Mouse (Mus musculus) gastrocnemius, adult 8-10 months (tissue): ENCODE measurements around the gene Clasp1. TPM values are rescaled to one million over a fixed set of nuclear protein-coding genes. Genes with fewer than 3 reads are reported as not detected.
"Not testable (repeated sequence)": the region's sequence is repeated elsewhere in the genome, so short reads cannot be mapped to it uniquely, and the experiment has no call there.

Experiments
- DNase-seq, 2 experiments: peaks; one replicate each; pipeline ENCODE4 v3.0.0; 2022; ENCODE audit warnings: low spot score in 2 of 2
- total RNA-seq, 4 experiments: library from RNA; stranded (reverse); gene quantifications; 2 replicates each; pipeline ENCODE4 v1.2.4; 2022

Clasp1 gene
- total RNA-seq, 4 experiments from 2014 or later = 45.8 to 55.5 (median 51.7) TPM

DNA sequence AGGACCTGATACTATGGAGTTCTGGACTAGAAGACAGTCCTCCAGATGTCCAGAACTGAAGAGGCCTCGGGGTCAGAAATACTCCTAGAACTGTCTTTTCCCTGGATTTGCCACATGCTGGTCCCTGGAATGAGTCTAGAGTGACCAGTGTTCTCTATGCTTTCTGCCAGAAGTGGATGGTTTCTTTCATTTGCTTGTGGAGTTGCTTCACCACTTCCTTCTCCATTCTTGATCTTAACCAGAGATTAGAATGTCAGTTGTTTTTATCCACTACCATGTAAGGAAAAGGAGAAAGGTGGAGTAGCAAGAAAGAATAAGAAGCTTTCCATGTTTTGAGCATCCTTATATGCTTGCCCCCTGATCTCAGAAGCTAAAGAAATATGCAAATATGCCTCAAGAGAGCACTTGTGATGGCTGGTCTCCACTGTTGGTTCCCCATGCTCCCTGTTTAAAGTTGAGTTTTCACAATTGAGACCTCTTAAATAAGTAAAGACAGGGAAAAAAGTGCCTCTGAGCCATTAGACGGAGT, 191.4 kb downstream of the Clasp1 start:
- DNase-seq = no peak

DNA sequence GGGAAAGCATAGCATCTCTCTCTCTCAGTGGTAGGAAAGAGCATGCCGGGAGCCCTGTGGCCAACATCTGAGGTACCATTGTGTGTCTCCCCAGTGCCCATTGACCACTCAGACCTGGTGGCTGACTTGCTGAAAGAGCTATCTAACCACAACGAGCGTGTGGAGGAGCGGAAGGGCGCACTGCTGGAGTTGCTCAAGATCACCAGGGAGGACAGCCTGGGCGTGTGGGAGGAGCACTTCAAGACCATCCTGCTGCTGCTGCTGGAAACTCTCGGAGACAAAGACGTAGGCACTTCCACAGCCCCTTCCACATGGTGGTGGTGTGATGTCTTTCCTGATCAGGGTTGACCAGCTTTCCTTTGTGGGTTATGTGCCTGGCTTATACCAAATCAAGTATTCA, 192.3 kb downstream of the Clasp1 start:
- no peak for DNase-seq

DNA sequence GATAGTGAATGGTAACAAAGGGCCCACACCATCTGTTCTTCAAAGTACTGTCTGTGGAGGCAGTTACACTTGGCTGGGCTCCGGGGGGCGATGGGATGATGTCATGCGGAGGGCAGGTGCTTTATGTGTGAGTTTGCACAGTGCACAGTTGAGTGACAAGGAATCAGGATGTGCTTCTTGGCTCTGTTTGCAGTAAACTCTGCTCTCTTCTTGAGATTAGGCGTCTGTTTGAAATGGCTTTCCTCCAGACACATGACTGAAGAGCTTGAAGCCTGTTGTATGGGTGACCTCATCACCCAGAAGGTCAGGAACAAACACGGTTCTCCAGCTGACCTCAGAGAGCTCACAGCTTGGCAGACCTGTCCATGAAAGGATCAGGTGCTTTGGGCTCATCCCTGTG, 200.9 kb downstream of the Clasp1 start:
- no peak for DNase-seq

DNA sequence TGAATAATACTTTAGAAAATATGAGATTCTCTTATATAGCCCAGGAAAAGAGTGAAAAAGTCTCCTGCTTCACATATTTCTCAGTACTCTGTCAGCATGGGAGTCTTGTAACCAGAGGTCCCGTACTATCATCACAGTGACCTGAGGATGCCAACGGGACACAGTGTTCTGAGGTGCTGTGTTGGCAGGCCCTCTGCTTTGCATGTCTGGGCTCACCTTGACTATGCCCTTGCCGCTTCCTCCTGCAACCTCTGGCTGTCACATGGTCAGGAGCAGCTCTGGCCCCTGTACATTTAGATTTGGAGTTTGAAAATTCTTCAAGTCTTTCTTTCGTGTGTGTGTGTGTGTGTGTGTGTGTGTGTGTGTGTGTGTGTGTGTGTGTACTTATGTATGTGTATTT, 204.1 kb downstream of the Clasp1 start:
- DNase-seq = no peak

DNA sequence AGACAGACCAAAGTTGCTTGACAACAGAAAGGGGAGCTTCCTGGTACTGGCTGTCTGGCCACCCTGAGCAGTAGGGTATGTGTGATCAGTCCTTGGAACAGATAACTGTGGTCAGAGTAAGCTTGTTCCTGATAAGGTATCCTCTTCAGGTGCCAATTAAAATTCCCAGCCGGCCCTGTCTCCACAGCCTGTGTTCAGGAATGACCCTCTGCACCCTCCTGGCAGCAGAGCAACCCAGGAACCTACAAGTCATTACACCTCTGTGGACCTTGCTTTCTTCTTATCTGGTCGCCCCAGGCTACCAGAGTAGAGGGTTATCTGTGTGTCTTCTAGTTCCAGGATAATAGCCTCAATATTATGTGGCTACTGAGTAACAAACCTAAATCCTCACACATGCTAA, 206.5 kb downstream of the Clasp1 start:
- no peak for DNase-seq

DNA sequence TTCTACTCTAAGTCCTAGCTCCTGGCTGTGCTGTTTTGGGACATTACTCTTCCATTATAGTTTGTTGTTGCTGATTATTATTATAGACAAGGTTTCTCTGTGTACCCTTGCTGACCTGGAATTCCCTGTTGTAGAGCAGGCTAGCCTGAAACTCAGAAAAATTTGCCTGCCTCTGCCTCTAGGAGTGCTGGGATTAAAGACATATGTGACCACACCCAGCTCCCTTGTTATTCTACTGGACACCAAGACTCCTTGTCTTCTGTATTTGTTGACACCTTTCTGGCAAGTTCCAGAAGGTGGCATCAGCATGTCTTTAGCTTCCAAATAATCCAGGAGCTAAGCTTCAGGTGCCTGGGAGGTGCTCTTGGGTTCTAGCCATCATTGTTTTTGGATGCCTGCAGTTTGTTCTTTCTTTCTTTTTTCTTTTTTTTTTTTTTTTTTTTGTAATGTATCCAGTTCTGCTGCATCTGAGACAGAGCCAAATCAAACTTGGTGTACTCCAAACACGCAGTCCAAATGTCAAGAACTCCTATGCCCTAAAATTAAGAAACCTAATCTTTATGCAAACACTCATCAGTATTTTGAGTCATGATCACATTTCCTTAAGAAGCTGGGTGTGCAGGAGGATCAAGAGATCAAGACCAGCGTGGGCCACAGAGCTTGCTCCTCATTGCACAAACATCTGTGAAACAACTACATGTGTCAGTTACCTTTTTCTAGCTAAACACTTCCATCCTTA, 208.8 kb downstream of the Clasp1 start:
- DNase-seq = no peak

DNA sequence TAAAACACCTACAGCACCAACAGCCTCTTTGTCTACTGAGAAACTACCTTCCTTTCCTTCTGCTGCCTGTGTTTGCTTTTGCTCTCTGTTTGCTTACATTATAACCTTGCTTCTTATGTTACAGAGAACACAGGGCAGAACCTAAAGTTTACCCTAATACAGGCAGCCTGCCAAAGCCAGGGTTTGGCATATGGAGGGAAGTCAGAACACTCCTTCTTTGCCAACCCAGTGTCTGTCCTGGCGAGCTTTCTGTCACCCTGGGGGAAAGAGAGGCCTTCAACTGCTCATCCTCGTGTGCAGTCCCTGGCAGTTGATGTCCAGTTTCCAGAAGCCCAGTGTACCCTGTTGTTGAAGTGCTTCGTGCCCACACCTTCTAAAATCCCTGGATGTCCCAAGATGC, 209.5 kb downstream of the Clasp1 start:
- no peak for DNase-seq

DNA sequence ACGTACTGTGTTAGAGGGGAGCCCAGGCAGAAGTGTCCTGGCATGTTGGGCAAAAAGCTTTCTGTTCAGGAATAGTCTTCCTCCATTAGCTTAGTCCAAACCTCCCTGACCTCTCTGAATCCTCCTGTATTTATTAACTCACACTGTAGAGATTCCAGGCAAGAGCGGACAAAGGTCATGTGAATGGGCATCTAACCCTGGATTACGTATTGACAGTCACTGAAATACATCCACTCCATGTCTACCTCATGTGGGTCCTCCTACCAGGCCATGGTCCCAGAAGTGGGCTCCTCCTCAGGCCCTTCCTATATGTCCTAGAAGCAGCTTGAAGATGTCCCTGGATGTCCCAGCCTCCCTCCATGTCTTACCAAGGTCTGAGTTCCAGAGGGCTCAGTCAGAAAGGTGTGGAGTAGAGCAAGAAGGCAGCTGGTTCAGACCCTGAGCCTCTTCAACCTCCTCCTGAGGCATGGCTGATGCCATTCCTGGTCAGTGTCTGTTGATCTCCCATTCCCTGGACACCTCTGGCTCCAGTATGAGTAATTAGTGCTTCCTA, 224.8 kb downstream of the Clasp1 start:
- no peak for DNase-seq

DNA sequence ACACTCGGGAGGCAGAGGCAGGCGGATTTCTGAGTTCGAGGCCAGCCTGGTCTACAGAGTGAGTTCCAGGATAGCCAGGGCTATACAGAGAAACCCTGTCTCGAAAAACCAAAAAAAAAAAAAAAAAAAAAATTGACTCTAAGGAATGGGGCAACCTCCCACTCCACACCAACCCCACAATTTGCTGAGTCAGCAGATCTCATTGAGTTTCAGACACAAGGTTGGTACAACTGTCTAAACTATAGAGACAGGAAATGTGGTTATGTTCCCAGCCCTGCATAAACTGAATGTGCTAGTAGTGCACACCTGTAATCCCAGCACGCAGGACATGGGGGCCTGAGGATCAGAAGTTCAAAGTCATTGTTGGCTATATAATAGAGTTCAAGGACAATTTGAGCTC, 232.2 kb downstream of the Clasp1 start:
- DNase-seq = not testable (repeated sequence)

DNA sequence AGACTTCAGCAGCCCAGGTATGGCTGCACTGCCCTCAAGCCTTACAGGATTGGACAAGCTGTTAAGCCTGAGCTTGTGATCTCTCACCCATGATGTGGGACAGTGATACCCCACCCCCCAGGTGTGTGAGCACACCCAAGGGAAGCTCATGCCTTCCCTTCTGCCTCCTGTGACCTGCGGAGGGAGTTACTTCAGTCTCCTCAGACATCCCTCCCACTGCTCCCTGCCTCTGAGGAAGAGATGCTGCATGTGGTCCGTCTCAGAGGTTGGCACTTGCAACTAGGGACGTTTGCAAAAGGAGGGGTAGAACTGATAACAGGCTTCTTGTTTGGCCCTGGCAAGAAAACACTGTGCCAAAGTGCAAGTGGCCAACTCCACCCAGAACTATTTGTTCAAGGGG, 234.0 kb downstream of the Clasp1 start:
- DNase-seq = no peak

DNA sequence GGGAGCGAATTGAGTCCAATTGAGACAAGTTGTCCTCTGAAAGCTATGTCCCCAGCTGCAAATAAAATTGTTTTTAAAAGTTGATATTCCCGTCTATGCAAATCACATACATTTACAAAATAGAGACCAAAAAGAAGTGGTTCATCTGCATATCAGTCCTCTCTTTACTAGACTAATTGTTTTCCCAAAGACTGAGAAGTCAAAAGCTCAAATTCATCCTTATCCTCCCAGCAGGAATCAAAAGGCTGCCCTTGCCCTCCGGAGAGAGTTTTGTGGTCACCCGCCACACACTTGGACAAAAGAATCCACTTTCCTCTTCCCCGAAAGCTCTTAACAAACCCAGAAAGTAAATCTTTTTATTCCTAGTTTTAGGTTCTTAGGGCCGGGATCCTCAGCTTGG, 236.6 kb downstream of the Clasp1 start:
- DNase-seq = no peak

DNA sequence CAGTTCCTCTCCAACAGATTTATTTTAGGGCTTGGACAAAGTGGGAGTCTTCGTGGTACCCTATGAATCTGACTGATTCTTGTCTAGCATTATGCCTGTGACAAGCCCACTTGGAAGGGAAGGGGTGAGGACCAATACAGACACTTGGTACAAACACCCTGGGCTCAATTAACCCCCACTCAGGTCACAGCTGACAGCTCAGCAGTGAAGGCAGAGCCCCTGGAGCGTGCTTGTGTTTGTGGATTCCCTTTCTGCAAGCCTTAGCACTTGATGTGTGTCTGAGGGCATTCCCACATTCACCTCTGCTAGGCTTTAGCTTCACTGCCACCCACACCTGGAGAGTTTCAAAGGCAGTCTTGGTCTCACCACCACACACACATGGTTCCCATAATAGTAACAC, 237.1 kb downstream of the Clasp1 start:
- DNase-seq = no peak

DNA sequence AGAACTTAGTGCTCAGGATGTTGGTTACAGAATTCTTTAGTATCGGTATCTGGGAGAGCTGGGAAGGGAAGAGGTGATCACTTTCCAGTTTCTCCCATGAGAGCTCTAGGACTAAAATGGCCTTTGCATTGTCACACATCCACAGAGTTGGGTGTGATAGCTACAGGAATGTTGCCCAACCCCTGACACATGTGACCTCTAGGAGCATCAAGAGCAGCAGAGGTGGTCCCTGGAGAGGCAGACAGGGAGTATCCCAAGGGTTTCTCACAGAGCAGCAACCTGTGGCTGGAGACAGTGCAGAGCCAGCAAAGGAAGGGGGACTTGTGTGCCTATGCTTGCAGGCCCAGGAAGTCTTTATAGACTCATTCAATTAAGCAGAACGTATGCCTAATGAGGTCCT, 237.6 kb downstream of the Clasp1 start:
- DNase-seq = no peak

DNA sequence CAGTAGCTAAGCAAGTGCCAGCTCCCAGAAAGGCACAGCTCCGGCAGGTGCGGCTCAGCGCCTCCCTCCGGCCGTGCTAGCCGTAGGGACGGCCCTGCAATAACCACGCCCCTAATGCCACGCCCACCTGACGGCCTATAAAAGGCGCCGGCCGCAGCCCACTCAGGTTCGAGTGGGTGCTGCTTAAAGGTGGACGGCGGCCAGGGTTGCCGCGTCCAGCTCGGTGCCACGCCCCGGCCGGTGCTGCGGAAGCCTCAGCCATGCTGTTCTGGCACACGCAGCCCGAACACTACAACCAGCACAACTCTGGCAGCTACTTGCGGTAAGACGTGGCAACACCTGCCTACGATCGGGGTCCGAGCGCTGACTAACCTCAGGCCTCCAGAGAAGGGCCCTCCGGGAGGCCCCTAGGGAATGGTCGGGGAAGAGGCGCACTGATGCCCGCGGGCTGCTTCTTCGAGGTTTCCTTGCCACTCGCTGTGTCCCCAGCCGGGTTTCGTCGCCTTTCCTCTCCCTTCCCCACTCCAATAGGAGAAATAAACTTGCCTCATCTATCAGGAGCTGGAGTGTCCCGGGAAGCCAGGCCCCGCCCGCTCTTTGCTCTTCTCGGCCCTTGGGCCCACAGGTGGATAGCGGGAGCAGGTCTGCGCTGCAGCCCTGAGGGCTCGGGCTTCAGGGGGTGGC, 239.1 kb downstream of the Clasp1 start, which contains the start of gene Tfcp2l1:
Gene Tfcp2l1 (plus strand): TSS at position 165 of the 684 bp plus-strand sequence.
- DNase-seq = peak; percentile 77 to 81

DNA sequence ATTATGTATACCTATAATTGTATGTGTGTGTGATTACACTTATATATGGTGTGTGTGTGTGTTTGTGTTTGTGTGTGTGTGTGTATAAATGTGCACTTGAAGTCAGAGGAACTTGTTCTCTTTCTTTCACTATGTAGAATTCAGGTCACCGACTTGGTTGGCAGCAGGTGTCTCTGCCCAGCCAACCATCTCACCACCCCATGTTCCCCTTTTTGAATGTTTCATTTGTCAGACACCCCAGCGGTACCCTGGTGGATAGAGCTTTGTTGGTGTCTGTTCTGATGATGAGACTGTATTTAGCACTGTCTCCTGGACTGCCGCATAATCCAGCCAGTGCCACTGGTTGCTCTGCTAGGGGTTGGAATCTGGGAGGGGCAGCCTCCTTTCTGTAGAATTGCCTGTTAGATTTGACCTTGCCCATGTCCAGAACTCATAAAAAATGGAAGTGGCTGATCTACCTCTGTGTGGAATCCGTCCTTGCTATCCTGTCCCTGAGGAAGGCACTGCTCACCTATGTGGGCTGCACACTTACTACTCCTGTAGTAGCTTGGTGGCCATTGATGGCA, 244.6 kb downstream of the Clasp1 start:
- DNase-seq = no peak

DNA sequence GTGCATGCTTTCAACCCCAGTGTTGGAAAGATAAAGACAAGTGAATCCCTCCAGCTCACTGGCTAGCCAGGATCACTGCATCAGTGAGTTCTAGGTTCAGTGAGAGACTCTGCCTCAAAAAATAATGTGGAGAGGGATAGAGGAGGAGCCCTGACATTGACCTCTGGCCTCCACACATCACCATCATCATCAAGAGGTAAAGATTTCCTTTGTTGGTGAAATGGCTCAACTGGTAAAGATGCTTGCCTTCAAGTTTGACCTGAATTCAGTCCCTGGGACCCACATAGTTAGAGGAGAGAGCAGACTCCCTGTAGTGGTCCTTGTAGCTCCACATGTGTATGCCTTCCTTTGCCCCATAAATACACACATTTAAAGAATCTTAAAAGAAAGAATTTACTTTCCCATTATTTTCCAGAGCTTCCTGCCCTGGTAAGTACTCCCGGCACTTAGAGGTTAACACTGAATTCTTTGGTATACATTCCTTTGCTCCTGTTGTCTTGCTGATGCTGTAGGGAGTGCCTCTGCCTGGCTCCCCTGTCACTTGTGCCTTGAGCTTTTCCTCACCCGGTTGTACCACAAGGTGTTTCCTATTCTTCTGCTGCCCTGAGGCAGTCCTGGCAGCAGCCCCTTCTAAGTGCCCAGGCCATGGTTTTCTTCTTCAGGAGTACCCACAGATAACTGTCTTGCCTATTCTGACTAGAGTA, 253.6 kb downstream of the Clasp1 start:
- DNase-seq = no peak

DNA sequence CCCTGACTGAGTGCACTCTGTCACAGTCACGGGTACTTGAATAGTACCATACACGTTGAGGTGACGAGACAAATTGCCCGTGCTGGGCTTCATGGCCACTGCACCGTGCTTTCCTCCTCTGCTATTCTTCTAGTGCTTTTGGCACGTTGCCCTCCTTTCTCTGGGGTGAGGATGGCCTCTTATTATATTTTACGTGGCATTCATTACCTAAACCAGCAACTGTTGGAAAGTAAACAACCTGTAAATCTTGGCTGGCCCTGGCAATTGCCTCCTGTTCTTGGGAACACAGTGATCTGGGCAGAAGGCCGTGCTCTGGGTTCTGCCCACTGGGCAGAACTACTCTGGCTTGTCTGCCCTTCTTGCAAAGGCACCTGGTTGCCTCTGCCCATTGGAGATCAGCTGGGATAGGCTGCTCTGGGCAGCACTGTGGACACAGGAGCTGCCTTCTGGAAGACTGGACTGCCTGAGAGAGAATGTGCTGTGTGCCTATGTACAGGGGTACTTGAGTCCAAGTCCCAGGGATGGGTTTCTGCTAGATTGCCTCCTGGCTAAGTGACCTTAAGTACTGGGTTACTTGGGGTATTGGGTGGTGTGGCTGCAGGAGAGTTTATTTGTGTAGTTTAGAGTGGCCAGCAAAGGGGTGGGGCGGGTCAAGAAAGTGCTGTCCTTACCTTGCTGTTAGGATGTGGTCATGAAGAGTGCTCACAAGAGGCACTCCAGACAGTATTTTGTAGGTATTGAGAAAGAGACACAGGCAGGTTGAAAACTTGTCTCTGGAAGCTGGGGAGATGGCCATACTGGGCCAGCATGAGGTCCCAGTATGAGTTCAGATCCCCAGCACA, 254.5 kb downstream of the Clasp1 start:
- peak; percentile 42 to 60 for DNase-seq

DNA sequence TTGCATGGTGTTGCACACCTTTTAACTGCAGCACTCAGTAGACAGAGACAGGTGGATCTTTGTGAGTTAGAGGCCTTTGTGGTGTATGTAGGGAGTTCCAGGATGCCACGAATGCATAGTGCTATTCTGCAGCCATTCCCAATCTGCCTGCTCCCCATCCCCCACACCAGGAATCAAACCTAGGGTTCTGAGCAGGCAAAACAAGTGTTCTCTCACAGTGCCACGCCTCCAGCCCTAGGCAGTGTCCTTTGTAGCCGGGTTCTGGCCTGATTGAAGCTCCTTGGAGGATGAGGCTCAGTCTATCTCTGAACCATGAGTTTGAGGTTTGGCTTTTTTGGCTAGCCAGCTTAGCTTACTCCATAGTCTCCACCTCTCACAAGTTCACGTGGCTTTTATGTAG, 256.8 kb downstream of the Clasp1 start:
- DNase-seq = no peak

DNA sequence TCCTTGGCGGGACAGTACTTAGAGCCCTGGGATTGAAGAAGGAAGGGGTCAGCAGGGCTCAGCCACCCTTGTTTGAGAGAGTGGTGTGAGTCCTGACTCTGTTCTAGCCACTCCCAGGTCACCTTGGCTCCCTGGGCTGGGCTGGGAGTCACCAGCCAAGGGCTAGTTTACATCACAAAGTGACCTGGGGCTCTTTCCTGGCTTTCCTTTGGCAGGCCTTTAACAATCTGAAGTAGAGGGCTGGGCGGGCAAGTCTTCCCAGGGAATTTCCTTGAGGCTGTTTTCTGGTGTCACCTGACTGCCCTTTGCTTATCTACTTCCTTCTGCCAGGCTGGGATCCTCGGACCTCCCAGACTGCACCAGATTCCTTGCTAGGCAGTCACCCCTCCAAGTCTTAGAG, 259.2 kb downstream of the Clasp1 start:
- no peak for DNase-seq

DNA sequence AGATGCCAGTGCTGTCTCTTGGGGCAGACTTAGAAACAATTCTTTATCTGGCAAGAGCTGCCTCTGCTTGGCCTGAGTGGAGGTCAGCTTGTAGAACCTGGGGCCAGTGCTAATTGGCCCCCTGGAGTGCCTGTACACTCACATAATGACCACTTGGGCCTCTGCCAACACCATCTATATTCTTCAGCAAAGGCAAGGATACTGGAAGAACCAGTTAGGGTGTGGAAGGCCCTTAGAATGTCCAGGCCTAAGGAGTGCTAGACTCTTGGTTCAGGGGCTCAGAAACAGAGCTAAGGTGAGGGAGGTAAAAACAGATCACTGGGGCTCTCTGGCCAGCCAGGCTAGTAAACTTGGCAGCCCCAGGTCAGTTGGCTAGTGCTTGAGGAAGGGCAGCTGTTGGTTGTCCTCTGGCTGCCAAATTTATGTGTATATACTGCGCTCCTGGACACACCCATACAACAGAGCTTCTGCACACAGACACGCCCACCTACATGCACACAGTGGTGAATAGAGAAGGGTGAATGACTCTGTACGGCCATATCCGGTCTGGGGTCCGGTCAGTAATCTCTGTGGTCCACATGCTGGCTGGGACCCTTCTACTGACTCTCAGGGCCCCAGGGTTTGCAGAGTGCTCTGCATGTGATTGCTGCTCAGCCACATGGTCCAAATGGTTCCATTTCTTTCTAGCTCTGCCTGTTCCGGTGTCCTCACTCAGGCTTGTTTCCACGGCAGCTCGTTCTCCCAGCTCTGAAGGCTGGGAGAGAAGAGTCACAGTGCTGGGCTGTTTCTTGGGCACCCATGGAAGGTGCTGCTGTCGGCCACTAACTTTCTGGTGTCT, 261.3 kb downstream of the Clasp1 start:
- peak; percentile 16 to 32 for DNase-seq
